Mouse (Mus musculus) layer of hippocampus, adult 9-10 months (tissue): ENCODE results near the gene Piezo1.

Source experiments
- DNase-seq: peaks from one replicate; pipeline ENCODE4 v3.0.0; 2022; ENCODE audit warnings: low spot score

The Piezo1 gene

GRCm38 (mm10) chr8:122569996-122570395 is 18.9 kb upstream of the Piezo1 start:
- no peak for DNase-seq

DNA sequence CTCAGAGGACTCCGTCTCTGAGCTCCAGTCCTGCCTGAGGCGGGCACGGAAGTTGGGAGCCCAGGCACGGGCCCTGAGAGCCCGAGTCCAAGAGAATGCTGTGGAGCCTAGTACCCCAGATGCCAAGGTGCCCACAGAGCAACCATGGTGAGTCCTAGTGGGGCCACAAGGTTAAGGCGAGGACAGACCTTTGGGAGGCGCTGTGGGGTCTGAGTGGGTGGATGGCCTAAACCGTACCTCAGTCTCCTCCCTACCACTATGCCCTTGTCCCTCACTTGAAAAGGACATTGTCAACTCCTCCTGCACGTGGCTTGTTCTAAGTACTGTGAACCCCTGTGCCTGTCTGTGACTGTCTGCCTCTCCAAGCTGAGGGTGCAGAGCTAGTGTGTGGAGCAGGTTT is 18.2 kb upstream of the Piezo1 start:
- DNase-seq = no peak

DNA sequence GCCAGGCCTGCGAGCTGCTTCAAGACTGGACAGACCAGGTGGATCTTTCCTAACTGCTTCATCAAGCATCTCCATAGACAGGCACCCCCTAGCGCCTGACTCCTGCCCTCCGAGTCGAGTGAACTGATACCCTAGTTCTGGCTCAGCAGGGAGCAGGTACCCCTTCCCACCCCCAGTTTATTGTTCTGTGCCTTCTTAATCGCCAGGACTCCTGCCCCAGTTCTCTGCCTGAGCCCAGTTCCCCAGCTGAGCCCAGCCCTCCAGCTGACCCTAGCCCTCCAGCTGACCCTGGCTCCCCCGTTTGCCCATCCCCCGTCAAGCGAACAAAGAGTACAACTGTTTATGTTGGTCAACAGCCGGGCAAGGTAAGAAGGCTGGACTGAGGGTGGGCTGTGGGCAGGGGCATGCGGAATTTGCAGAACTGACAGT is 17.8 kb upstream of the Piezo1 start:
- DNase-seq = no peak

- DNase-seq = no peak
Measured at GRCm38 (mm10) chr8:122568109-122568504, 17.0 kb upstream of the Piezo1 start.

- DNase-seq = peak; percentile 89
Measured at GRCm38 (mm10) chr8:122567361-122568108, 16.4 kb upstream of the Piezo1 start, which contains the start of gene Cdt1. TSS of gene Cdt1 (plus strand) at chr8:122568015.

GRCm38 (mm10) chr8:122566766-122567165 is 15.6 kb upstream of the Piezo1 start:
- DNase-seq = no peak

GRCm38 (mm10) chr8:122564363-122565352 is 13.5 kb upstream of the Piezo1 start:
- no peak for DNase-seq

DNA sequence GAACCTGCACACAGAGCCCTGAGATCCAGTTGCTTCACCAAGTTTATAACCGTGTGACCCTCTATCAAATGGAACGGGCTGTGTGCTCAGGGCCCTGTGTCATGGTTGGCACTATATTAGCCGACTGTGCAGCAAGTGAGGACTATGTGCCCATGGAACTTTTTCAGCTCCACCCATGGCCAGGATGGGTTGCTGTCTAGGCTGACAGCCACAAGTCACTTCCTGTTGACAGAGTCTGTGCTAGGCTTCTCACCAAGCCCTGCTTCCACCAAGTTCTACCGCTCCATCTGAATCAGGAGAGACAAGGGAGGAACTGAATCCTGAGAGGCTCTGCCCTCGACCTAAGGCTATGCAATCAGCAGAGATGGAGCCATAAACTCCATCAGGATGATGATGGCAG is 10.1 kb upstream of the Piezo1 start:
- DNase-seq = no peak

- no peak for DNase-seq
Measured at GRCm38 (mm10) chr8:122558671-122559349, 7.7 kb upstream of the Piezo1 start.

DNA sequence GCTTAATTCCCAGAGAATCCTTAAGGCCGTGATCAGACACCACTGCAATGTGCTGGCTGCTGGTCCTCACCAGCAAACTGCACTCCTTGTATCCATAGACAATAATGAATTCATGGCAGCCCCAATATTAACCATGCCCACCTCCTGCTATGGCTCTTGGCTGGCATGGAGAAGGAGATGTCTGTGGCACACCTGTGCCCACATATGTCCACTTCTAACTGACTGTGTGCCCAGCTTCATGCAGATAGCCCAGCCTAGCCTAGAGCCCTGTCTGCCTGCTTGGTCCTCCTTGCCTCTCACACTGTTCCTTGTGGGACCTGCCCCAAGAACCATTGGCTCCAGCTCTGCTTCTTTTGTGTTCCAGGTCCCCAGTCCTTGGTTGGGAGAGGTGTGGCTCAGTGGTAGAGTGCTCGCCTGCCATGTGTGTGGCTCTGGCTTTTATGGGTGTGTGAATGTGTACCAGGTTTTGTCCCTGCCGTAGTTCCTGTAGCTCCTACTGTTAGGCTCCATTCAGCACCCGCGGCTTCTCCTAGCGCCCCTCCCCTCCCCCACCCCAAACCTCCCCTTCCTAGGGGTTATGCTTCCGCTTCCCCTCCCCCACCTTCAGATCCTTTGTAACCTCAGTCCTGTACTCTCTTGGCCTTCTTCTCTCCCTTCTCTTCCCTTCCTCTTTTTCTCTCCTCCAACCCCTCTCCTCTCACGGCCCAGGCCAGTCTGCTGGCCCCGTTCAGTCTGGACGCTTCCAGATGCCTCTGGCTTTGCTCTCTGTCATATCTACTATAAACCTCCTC is 6.3 kb upstream of the Piezo1 start:
- DNase-seq = no peak

DNA sequence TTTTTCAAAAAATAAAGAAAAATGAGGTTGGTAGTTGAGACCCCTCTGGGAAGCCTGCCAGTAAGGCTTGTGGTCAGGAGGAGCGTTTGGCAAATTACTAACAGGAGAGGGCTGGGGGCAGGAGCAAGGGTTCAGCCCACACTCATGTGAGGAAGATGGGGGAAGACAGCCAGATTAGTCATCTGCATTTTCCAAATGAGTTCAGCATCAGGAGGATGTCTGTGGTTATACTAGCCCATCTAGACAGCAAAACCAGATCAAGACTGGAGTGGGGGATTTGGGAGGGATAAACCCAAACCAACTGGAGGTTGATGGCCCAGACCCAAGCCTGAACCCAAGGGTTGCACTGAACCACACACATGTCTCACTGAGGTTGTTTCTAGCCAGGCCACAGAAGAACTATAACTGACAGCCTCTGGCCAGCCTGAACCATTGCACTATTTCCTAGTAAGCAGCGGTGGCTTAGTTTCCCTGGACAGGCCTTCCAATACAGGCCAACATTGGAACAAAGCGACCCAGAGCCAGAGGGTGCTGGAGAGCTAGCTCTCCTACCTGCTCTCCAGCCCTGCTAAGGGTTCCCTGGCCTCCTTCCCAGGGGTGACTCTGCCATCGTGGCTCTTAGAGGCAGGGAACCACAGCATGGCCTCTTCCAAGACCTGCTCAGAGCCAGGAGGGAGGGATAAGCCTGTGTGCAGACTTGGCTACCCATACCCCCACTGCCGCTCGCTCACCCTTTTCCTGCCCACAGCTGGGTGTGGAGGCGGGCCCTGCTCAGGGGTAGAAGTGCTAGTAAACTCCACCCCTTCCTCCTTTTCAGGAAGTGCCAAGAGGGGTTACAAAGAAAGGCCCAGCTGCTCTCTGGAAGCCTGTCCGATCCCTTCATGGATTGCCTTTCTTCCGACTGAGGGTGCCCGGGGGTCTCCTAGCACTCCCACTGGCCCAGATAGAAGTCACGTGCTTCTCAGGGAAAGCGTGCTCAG is 5.2 kb upstream of the Piezo1 start:
- no peak for DNase-seq

GRCm38 (mm10) chr8:122554786-122555185 is 3.7 kb upstream of the Piezo1 start:
- DNase-seq = no peak

DNA sequence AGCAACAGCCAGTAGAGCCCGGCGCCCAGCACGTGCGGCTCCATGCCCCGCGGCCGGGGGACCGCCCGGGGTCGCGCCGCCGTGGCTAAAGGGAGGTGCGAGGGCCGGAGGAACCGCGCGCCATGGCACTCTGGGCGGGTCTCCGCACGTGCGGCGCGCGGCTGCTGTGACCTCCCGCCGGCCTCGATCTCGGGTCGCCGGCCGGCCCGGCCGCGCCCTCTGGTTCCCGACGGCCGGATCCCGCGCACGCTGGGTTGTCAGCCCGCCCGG is 199 bp downstream of the Piezo1 start:
- no peak for DNase-seq

- no peak for DNase-seq
Measured at GRCm38 (mm10) chr8:122550234-122550994, 715 bp downstream of the Piezo1 start.

GRCm38 (mm10) chr8:122548891-122549439 is 2.2 kb downstream of the Piezo1 start:
- DNase-seq = no peak

DNA sequence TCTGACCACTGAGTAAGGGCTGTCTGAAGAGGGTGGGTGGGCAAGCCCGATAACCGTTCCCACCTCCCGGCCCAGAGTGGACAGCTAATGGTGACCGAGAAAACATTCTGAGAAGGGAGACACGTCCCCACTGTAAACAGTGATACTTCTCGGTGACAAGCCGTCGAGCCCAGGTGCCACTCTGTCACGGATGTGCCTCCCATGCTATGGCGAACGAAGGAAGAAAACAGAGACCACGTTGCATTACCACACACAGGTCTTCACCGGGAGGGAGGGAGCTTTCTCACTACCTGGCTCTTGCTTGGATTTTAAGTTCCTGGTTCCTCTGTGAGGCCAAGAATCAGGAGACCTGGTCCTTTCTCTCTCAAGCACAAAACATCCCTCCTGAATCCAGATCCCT is 2.8 kb downstream of the Piezo1 start:
- no peak for DNase-seq

GRCm38 (mm10) chr8:122547815-122548214 is 3.3 kb downstream of the Piezo1 start:
- no peak for DNase-seq

DNA sequence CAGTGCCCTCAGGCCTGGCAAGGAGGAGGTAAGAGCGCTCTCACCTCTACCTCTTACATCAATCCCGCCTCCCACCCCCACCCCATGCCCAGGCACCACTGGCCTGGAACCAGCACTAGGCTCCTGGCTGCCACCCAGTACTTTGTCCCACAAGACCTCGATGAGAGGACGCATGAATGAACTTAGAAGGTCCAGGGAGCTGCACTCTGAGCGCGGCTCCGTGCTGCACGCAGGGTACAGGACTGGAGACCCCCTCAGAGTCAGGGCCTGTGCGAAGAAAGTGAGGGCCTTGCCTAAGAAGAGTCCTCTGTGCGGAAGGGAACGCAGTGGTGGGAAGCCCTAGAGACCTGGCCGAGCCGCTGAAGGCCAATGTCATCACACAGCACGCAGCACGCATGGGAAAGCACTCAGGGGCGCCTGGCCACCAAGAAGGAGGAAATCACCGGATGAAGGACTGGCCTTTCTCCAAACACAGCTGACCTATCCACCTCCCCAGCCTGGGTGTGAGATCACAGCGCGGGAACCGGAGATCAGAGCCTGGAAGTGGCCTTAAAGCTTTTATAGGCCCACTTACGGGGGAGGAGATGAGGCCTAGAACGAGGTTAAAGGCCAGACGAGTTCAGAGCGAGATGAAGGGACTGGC is 4.2 kb downstream of the Piezo1 start:
- no peak for DNase-seq
